Mouse (Mus musculus): ENCODE data around the gene Sh3d19.
"Not testable (repeated sequence)": the region's sequence is repeated elsewhere in the genome, so short reads cannot be mapped to it uniquely, and the experiment has no call there.

The Sh3d19 gene

DNA sequence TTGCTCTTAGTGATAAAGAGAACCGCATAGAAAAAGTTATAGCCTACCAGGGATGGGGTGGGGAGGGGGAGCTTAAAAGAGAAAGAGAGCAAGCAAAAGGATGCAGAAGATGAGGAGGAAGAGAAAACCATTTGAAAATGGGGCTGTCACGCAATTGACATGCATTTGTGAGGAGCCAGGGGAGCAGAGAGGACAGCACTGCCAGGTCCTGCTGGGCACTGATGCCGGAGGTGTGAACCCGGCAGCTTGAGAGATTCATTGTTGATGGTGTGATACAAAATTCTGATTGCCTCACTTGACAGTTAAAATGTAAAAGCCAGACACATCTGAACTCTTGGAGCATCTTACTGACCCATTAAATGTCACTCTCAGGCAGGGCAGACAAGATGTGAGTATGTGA is 3.5 kb downstream of the Sh3d19 start:
- DNase-seq (ENCODE audit: extremely low read depth, low read depth, low spot score): no peak

DNA sequence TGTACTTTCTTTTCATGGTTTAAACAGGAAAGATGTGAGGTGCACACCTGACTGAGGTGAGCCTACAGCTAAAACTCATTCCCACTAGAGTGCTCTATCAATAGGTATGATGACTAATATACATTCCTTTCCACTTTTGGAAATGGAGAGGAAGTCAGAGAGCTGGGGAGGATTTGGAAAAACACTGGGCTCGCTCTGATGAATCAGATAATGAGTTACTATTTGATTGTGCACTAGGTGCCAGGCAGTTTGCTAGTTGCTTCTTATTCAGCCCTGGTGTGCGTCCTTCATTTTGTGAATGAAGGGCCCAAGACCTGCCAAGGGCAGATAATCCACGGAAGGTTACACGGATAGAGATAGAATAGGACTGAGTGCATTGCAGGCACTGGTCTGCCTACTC is 9.1 kb downstream of the Sh3d19 start:
- DNase-seq (ENCODE audit: extremely low read depth, low read depth, low spot score): no peak

DNA sequence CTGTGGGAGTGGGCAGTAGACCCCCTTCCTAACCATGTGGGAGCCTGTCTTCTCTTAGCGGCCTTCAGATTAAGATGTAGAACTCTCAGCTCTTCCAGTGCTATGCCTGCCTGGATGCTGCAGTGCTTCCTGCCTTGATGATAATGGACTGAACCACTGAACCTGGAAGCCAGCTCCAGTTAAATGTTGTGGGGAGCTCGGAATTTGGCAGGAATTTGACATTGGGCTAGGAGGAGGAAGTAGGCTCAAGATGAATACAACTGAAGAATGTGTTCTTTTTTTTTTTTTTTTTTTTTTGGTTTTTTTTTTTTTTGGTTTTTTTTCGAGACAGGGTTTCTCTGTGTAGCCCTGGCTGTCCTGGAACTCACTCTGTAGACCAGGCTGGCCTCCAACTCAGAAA is 10.9 kb downstream of the Sh3d19 start:
- not testable (repeated sequence) for DNase-seq (ENCODE audit: extremely low read depth, low read depth, low spot score)

DNA sequence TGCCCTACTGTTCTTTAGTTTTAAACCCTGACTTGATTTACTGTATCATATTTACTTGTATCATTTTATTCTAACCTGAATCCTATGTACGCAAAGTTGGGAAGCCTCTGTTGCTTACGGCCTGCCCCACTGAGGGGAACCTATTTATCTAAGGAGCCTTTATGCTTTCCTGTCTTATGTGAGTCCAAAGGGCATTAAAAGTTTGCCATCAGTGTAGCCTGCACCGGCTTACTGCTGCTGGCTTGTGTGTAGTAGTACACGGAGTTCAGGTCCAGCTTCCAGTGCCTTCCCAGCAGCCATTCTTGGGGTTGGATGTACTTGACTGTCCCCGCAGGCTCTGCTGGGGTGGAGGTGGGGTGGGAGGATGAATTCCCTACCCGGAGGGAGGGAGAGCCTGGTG is 13.6 kb downstream of the Sh3d19 start:
- no peak for DNase-seq (ENCODE audit: extremely low read depth, low read depth, low spot score)

DNA sequence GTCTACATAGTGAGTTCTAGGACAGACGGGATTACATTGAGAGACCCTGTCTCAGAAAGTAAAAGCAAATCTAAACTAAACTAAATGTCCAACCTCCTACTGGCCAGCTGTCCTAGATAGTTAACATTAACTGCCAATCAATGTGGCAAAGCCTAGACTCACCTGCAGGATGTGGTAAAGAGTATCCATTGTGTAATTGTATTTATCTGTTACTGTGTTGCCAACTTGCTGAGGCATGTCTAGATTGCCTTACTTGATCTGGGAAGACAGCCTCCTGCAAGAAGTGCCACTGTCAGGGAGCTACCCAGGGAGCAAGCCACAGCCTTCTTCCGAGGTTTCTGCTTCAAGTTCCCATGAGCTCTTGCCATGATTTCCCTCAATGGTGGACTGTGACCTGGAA is 16.3 kb downstream of the Sh3d19 start:
- peak; percentile 81 for DNase-seq (ENCODE audit: extremely low read depth, low read depth, low spot score)

DNA sequence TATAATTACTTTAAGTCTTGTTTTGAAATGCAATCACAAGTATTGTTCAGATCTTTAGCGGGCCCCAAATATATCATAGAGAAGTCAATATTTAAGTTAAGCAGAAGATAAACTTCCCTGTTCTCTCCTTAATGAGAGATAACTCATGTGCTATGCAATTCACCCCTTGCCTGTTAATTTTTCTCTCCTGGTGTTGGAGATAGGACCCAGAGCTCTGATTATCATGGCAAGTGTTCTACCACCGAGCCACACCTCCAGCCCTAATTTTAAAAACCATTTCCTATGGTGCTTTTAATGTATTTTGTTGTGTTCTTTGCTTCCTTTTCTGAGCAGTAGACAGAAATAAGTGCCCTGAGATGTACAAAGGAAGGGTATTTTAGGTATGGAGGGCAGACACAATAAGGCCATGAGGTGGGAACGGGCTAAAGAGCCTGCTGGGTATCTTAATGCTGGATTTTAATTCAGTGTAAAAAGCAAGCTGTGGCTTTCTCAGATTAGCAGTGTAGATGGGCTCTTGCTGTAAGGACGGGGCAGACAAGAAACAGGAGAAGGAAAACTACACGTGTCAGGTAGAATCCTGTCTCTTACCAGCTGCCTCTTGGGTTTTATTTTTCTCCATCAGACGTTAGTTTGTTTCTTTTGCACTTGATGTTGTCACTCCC is 20.4 kb downstream of the Sh3d19 start:
- no peak for DNase-seq (ENCODE audit: extremely low read depth, low read depth, low spot score)

DNA sequence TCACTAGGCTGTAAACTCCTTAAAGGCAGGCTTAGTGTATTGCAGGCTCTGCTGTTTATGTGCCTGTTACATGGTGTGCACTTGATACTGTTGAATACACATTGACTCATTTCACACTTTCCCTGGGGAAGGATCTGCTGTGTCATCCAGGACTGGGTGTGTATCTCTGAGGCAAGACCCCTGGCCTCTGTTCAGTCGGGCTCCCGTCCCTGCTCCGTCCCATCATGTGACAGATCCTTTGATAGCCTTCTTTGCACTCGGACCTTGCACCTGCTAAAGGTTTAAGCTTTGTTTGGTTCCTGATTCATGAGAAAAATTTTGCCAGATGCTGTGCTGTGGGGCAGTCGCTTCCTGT is 20.9 kb downstream of the Sh3d19 start:
- DNase-seq (ENCODE audit: extremely low read depth, low read depth, low spot score): no peak

DNA sequence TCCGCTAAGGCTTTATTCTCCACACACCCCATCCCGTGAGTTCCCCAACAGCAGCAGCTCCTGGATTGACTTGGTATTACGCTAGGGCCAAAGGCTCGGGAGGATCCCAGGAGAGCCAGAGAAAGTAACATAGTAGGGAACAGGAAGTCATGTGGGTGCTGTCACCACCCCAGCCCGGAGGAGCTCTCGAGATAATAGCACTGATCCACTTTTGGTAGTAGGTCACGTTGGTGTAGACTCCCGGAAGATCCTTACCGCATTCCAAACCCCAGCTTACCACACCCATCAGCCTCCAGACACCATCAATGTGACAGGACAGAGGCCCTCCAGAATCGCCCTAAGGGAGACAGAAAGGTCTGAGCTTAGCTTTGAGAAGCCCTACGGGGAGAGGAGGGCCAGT is 22.8 kb downstream of the Sh3d19 start:
- DNase-seq (ENCODE audit: extremely low read depth, low read depth, low spot score): no peak

DNA sequence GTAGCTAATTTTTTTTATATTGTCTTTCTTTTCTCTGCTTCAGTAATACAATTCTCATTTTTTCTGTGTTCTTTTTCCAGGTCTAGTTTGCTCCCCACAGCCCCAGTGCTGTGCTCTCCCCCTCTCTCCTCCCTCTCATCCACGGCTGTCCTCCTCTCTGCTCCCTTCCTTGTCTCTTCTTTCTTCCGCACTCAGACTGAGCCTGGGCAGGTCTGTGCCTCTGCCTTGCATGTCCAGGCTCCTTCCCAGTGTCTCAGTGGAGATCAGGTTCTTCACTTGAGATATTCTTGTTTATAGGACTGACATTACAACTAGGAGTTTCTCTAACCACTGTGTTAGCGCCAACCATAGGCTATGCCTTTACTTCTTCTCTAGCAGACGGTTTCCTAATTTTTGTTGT is 23.7 kb downstream of the Sh3d19 start:
- no peak for DNase-seq (ENCODE audit: extremely low read depth, low read depth, low spot score)

DNA sequence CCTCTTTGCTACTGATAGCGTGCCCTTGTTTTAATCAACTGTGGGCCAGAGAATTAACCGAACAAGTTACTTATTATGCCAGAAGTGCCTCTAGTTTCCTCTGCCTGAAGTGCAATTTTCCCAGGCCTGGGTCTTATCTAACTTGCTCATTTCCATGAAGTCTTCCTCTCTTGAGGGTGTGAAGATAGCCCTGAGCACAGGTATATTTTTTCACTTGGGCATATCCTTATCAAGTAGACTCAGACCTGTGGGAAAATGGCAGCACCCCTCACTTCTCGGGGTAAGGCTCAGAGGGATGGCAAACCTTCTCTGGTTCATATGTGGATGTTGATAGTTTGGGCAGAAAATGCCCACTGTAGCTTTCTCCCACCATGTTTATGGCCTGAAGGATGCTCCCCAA is 30.4 kb downstream of the Sh3d19 start:
- no peak for DNase-seq (ENCODE audit: extremely low read depth, low read depth, low spot score)

DNA sequence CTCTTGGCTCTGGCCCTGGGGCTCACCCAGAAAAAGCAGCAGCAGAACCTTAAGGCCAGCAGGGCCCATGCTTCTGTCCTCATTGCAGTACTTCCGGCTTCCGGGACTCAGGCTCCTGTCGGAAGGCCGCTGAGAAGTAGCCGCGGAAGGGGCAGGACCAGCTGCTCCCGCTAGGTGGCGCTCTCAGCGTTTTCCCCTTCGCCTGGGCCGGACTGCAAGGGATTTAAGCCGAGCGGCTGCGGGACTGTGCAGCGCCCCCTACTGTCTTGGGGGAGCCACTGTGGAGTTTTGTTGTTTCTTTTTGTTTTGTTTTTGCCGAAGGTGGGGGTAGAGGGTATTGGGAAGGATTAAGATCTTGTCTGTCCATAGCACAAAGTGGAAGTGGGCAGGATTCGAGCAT is 31.5 kb downstream of the Sh3d19 start, which contains the start of gene Prss48:
Prss48 (minus strand) TSS at position 69 of the 400 bp plus-strand sequence.
- no peak for DNase-seq (ENCODE audit: extremely low read depth, low read depth, low spot score)

DNA sequence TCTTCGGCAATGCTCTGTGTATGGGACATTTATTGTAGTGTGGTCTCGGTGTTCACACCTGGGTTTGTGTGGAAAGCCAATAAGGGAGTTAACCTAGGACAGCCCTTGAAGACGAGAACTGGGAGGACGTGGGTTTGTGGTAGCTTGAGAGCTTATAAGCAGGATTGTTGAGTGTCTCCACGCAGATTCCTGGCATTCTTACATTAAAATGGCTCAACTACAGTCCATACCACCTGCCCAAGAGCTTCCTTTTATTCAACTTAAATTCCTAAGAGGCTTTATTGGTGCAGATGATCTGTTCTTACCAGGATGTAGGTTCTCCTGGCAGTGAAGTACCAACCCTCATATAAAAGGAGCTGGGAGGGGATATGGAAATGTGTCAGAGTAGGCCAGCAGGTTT is 32.0 kb downstream of the Sh3d19 start:
- no peak for DNase-seq (ENCODE audit: extremely low read depth, low read depth, low spot score)

DNA sequence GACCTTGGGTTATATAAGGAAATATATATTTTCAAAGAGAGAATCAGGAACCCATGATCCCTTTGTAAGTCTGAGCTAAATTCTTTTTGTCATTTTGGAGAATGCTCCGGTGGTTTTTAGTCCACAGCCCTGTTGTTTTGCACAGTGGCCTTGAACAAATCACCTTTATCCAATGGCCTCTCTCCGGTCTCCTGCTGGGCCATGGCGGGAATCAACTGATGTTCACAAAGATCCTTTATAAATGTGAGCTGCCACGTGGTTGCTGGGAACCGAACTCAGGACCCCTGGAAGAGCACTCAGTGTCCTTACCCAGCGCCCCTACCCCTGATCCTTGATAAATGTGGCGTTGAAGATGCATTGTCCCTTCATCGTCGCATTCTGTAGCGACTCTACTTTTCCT is 33.8 kb downstream of the Sh3d19 start:
- DNase-seq (ENCODE audit: extremely low read depth, low read depth, low spot score): no peak

DNA sequence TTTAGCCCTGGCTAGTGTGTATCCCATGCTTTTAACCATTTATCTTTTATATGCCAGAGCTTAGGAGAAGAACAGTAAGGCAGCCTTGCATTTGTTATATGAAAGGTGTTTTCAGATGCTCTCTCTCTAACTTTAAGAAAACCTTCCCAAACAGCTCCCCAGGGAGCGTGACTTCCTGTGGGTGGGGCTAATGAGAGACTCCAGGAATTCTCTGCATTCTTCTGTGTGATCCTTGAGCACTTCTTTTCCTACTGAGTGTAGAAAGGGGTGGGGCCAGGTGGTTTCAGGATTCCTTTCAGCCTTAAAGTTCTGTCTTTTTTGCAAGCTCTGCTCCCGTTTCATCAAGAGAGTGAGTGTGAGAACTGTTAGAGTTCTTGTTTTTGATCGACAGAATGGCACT is 39.7 kb downstream of the Sh3d19 start:
- no peak for DNase-seq (ENCODE audit: extremely low read depth, low read depth, low spot score)

DNA sequence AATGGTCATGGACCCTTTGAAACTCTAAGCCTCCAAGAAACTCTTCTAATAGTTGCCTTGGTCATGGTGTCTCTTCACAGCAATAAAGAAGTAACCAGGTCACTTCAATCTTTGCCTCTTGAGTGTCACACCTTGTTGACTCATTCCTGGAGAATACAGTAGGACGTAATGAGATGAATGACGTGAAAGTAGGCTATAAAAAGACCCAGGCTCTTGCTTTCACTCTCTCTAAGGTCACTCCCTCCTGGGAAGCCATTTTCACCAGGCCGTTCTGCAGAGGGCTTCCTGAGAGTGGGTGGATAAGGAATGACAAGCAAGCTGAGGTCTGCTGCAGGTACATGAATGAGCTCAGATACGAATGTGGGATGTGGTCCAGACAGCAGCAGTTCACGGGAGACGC is 40.5 kb downstream of the Sh3d19 start:
- no peak for DNase-seq (ENCODE audit: extremely low read depth, low read depth, low spot score)

DNA sequence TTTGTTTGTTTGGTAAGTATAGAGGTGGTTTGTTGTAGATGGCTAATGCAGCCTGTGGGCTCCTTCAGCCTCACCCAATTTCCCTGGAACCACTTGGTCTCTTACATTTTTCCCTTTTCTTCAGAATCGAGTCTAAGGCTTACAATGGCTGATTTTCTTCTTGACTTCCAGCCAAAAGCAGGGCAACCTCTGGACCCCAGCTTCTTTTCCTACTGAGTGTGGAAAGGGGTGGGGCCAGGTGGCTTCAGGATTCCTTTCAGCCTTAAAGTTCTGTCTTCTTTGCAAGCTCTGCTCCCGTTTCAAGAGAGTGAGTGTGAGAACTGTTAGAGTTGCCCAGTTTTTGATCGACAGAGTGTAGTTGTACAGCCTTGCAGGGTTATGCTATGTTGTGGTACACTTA is 40.9 kb downstream of the Sh3d19 start:
- no peak for DNase-seq (ENCODE audit: extremely low read depth, low read depth, low spot score)

DNA sequence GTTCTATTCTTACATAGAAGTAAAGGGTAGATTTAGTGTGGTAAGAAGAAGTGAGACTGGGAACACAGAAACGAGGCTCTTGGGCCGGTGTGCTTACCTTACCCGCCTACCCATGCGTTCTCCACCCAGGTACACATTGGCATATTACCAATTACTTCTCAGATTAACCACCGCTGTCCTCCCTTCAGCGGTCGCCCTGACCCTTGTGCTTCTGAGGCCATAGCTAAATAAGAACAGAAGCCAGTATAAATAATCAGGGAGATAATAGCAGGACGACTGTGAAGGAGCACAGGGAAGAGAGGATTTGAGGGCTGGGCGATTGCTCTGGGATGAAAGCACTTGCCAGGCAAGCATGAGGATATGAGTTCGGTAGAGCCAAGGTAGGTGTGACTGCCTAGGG is 42.9 kb downstream of the Sh3d19 start:
- no peak for DNase-seq (ENCODE audit: extremely low read depth, low read depth, low spot score)

DNA sequence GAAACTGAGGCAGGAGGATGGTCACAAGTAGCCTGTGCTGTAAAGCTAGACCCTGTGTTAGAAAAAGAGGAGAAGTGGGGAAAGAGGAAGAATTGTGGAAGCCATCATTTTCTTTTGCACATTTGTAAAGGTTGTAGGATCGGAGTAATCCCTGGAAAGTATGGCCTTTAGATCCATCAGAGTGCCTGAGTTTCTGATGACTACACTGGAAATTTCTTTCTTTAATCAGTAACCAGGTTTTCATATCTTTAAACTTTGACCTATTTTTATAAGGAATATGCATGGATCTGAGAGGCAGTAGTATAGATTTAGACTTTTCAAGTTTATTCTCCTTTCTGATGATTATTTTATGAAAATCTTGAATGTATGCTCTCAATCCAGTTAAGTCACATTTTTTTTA is 46.1 kb downstream of the Sh3d19 start:
- no peak for DNase-seq (ENCODE audit: extremely low read depth, low read depth, low spot score)

DNA sequence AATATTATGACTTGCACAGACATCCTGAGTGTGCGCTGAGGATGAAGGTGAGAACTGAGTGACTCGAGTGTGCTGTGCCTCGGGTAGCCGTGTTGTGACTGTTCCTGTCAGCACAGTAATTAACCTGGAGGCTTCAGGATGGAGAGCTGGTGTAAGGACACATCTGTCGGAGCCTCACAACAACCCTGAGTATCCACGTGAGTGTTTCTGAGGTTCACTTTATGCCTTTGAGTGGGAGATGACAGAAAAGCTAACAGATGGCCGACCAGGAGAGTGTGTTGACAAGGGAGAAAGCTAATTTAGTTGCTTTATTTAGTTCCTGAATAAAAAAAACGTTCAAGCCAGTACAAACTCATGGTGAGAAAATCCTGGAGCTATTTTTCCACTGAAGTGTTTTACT is 46.6 kb downstream of the Sh3d19 start:
- DNase-seq (ENCODE audit: extremely low read depth, low read depth, low spot score): no peak

DNA sequence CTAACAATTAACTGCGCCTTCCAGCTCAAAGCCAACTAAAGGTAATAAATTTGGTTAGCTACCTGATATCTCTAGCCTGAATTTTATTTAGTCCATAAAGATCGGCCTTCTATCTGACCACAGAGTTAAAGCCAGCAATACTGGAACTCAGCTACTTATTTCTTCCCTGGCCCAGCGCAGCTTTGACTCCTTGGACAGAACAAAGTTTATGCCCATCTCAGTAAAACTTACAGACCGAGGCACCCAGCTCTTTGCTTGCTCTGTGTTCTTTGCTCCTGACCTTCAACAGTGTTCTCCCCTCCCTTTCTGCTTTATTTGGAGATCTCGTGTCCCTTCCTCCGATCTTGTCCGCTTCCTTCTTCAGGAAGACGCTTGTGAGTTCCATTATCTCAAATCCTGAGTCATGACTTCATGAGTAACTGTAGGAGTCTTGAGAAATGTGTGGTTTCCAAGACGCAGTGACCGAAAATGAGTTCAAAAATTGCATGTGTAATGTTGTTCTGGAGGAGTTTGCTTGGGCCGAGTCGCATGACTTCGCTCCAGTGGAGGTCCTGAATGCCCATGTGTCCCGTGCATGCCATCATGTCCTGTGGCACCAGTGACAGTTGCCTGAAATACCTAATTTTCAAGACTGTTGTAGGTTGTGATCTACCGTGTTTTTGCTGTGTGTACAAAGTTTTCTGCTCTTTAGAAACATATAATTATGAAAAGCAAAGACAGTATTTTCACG is 50.2 kb downstream of the Sh3d19 start:
- no peak for DNase-seq (ENCODE audit: extremely low read depth, low read depth, low spot score)

DNA sequence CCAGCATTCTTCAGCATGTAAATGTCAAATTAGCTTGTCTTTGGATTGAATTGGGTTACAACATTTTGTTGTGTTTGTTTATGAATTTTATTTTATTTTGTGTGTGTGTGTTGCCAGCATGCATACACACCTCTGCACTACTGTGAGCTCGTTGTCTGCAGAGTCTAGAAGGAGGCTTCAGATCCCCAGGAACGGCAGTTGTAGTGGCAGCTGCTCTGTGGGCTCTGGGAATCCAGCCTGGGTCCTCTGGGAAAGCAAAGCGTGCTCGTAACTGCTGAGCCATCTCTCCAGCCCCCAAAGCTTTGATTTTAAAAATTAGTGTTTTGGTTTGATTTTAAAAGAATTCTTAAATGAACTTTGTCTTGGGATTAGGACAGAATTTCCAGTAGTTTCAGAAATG is 50.7 kb downstream of the Sh3d19 start:
- DNase-seq (ENCODE audit: extremely low read depth, low read depth, low spot score): no peak

DNA sequence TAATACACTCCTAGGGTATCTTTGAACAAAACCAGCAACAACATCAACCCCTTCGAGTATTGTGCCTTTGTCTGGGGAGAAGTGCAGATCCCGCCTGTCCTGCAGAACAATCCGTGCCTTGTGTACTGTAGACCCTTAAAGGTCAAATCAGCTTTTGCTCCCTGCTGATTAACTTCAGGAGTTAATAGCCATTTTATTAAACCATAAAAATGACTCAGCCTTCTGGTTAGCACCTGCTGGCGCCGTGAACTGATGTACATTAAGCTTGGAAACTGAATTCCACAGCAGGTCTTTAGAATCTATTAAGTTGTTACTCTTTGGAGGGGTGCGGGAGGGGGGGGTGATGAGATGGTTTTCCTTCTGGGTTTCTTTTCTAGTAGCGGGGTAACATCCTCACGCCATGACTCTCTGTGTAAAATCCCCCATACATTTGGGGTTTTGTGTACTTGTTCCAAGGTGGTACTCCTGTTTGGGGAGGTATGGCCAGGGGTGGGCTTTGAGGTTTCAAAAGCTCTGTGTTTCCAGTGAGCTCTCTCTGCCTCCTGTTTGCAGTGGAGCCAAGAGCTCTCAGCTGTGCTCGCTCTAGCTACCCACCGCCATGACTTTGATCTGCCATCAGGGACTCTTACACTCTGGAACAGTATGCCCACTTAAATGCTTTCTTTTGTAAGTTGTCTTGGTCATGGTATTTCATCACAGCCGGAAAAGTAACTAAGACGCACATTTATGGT is 53.3 kb downstream of the Sh3d19 start:
- DNase-seq (ENCODE audit: extremely low read depth, low read depth, low spot score): no peak
